Mouse (Mus musculus): ENCODE results near the gene Usp36. TPM values are rescaled to one million over a fixed set of nuclear protein-coding genes. Genes with fewer than 3 reads are reported as not detected.

Gene Usp36
- polyA plus RNA-seq (2015; fragmentation: Nextera tagmentation; extraction: Ambion mirVana) = 11.6 and 16.7 TPM in 2 replicates

GRCm38 (mm10) chr11:118289999-118290889 is at the start of gene Usp36:
TSS of gene Usp36 (minus strand) at chr11:118290244.
- 1% methylated on average over 68 of the region's 68 CpGs for WGBS
- H3K9ac ChIP-seq = peak within 1 kb of the TSS; percentile 96
- H3K4me3 ChIP-seq = peak within 1 kb of the TSS; percentile 97

GRCm38 (mm10) chr11:118337491-118338168 is 47.6 kb upstream of the Usp36 start:
- Histone ChIP-seq H3K4me3 (no peak overlapping the region), H3K4me1 (replicated peaks) (peaks cover 14% of the 10 kb centered on the region), H3K9ac (no peak overlapping the region), H3K9me3 (replicated peaks) (no peaks in the 10 kb centered on the region), H3K4me2 (no peak overlapping the region), H3K36me3 (no peaks in the 10 kb centered on the region), H3K27me3 (no peaks in the 10 kb centered on the region), H3K27ac (no peak overlapping the region)
- 61% methylated on average over 8 of the region's 8 CpGs for WGBS
- no peak for ATAC-seq (replicated peaks; ENCODE audit: insufficient number of reproducible peaks, insufficient read depth, low FRiP score, low read depth)

More at GRCm38 (mm10) chr11:118289999-118290889, at the start of gene Usp36:
- Histone ChIP-seq H3K27ac (peak within 1 kb of the TSS; percentile 88), H3K9me3 (replicated peaks) (no peaks in the 10 kb centered on the region), H3K36me3 (peaks cover 18% of the 10 kb centered on the region), H3K27me3 (no peaks in the 10 kb centered on the region), H3K4me2 (peak within 1 kb of the TSS; percentile 87), H3K4me1 (replicated peaks) (peaks cover 24% of the 10 kb centered on the region)
- ATAC-seq (replicated peaks; ENCODE audit: insufficient number of reproducible peaks, insufficient read depth, low FRiP score, low read depth) = peak; percentile 99

- WGBS = 82% methylated on average over 17 of the region's 17 CpGs
Measured at GRCm38 (mm10) chr11:118333431-118333830, 43.4 kb upstream of the Usp36 start.

GRCm38 (mm10) chr11:118332376-118332775 is 42.3 kb upstream of the Usp36 start:
- WGBS = 83% methylated on average over 11 of the region's 11 CpGs
- H3K9me3 ChIP-seq (replicated peaks) = no peaks in the 10 kb centered on the region
- peaks cover 9% of the 10 kb centered on the region for H3K4me1 ChIP-seq (replicated peaks)
- no peak overlapping the region for H3K9ac ChIP-seq
- no peak overlapping the region for H3K4me3 ChIP-seq
- 0 out of 2 replicates have a peak, but pooled peaks cover 5% of the 10 kb centered on the region for H3K36me3 ChIP-seq
- ATAC-seq (replicated peaks; ENCODE audit: insufficient number of reproducible peaks, insufficient read depth, low FRiP score, low read depth) = no peak
- H3K27ac ChIP-seq = no peak overlapping the region
- H3K4me2 ChIP-seq = no peak overlapping the region
- no peaks in the 10 kb centered on the region for H3K27me3 ChIP-seq

More at GRCm38 (mm10) chr11:118333431-118333830, 43.4 kb upstream of the Usp36 start:
- Histone ChIP-seq H3K4me1 (replicated peaks) (0 out of 2 replicates have a peak, but pooled peaks cover 2% of the 10 kb centered on the region), H3K4me3 (no peak overlapping the region), H3K4me2 (no peak overlapping the region), H3K9me3 (replicated peaks) (no peaks in the 10 kb centered on the region), H3K9ac (no peak overlapping the region), H3K27ac (no peak overlapping the region), H3K36me3 (0 out of 2 replicates have a peak, but pooled peaks cover 5% of the 10 kb centered on the region), H3K27me3 (no peaks in the 10 kb centered on the region)
- no peak for ATAC-seq (replicated peaks; ENCODE audit: insufficient number of reproducible peaks, insufficient read depth, low FRiP score, low read depth)

DNA sequence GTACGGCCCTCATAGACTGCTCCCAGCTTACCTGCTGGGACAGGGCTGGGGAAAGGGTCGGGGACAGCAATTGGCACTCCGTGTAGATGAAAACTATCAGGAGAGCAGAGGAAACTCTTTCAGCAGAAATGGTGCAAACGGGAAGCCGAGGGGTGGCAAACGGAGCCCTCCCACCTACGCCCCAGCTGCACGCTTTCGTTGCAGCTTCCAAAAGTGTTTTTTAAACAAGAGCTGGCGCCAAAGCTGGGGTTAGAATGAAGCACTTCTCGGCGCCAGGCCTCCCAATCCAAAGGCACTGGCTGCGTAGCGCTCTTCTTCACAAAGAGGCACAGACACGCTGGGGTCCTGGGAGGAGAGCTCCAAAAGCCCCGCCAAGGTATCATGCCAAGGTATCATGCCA is 40.7 kb upstream of the Usp36 start:
- WGBS = 92% methylated on average over 16 of the region's 16 CpGs

GRCm38 (mm10) chr11:118330361-118330760 is 40.3 kb upstream of the Usp36 start:
- no peaks in the 10 kb centered on the region for H3K9me3 ChIP-seq (replicated peaks)
- 93% methylated on average over 14 of the region's 14 CpGs for WGBS
- H3K4me1 ChIP-seq (replicated peaks) = peaks cover 13% of the 10 kb centered on the region
- no peak for ATAC-seq (replicated peaks; ENCODE audit: insufficient number of reproducible peaks, insufficient read depth, low FRiP score, low read depth)
- H3K27ac ChIP-seq = no peak overlapping the region
- no peak overlapping the region for H3K4me3 ChIP-seq
- 0 out of 2 replicates have a peak, but pooled peaks cover 5% of the 10 kb centered on the region for H3K36me3 ChIP-seq
- H3K9ac ChIP-seq = no peak overlapping the region
- no peak overlapping the region for H3K4me2 ChIP-seq
- no peaks in the 10 kb centered on the region for H3K27me3 ChIP-seq

More for the DNA sequence above, 40.7 kb upstream of the Usp36 start:
- H3K36me3 ChIP-seq = 0 out of 2 replicates have a peak, but pooled peaks cover 5% of the 10 kb centered on the region
- H3K27ac ChIP-seq = no peak overlapping the region
- no peaks in the 10 kb centered on the region for H3K27me3 ChIP-seq
- H3K9ac ChIP-seq = no peak overlapping the region
- no peak overlapping the region for H3K4me2 ChIP-seq
- no peaks in the 10 kb centered on the region for H3K9me3 ChIP-seq (replicated peaks)
- no peak for ATAC-seq (replicated peaks; ENCODE audit: insufficient number of reproducible peaks, insufficient read depth, low FRiP score, low read depth)
- peaks cover 13% of the 10 kb centered on the region for H3K4me1 ChIP-seq (replicated peaks)
- no peak overlapping the region for H3K4me3 ChIP-seq

- H3K4me2 ChIP-seq = no peak overlapping the region
- 0 out of 2 replicates have a peak, but pooled peaks cover 5% of the 10 kb centered on the region for H3K36me3 ChIP-seq
- H3K27me3 ChIP-seq = no peaks in the 10 kb centered on the region
- H3K4me3 ChIP-seq = no peak overlapping the region
- H3K27ac ChIP-seq = no peak overlapping the region
- H3K4me1 ChIP-seq (replicated peaks) = peaks cover 18% of the 10 kb centered on the region
- no peaks in the 10 kb centered on the region for H3K9me3 ChIP-seq (replicated peaks)
- no peak for ATAC-seq (replicated peaks; ENCODE audit: insufficient number of reproducible peaks, insufficient read depth, low FRiP score, low read depth)
- 89% methylated on average over 5 of the region's 5 CpGs for WGBS
- H3K9ac ChIP-seq = no peak overlapping the region
Measured at GRCm38 (mm10) chr11:118328947-118329346, 38.9 kb upstream of the Usp36 start.

GRCm38 (mm10) chr11:118328511-118328910 is 38.5 kb upstream of the Usp36 start:
- Histone ChIP-seq H3K9me3 (replicated peaks) (no peaks in the 10 kb centered on the region), H3K4me2 (no peak overlapping the region), H3K4me1 (replicated peaks) (peaks cover 22% of the 10 kb centered on the region), H3K27me3 (no peaks in the 10 kb centered on the region), H3K36me3 (0 out of 2 replicates have a peak, but pooled peaks cover 5% of the 10 kb centered on the region), H3K4me3 (no peak overlapping the region), H3K9ac (no peak overlapping the region), H3K27ac (no peak overlapping the region)
- 91% methylated on average over 6 of the region's 6 CpGs for WGBS
- ATAC-seq (replicated peaks; ENCODE audit: insufficient number of reproducible peaks, insufficient read depth, low FRiP score, low read depth) = no peak

DNA sequence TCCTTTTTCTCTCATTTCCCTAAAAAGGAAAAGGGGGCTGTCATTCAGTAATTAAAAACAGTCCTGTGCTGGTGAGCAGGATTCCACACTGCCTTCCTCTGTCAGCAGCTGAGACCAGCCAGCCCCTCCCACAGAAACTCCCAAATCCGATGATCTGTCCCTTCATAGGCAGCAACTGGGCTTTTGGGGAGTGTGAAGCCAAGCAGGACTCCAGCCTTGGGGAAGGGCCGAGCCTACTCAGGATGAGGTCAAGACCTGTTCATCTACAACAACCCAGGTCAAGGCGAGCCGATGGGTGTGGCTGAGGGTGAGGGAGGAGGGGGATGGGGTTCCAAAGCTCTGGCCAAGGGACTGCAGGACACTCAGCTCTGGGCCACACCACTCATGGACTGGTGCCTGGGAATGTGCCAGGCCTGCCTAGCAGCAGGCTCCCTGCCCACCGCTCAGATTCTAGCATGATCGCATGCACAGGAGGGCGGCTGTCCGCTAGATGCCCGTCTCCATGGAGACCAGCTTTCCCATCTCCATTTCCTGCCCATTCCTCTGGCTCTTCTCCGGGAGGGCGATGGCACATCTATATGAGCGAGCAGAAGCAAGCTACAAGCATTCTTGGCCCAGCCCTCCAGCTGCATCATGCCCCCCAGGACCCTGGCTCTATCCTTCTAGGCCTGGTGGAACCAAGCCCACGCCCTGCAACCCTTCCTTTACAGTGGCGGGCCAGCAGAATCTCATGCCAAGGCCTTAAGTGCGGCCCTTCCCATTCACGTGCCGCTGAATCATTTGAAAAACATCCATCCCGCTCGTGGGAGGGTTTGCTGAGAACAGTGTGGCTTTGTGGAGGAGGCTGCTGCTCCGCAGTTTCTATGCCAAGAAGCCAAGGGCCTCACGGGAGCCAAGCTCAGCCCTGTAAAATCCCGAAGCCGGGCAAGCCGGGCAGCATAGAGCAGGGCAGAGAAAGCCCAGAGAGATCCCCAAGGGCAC is 37.2 kb upstream of the Usp36 start:
- Histone ChIP-seq H3K4me1 (replicated peaks) (peaks cover 22% of the 10 kb centered on the region), H3K4me3 (no peak overlapping the region), H3K27ac (peak overlapping the region; percentile 62), H3K27me3 (no peaks in the 10 kb centered on the region), H3K9ac (no peak overlapping the region), H3K36me3 (0 out of 2 replicates have a peak, but pooled peaks cover 5% of the 10 kb centered on the region), H3K4me2 (0 out of 2 replicates have a peak overlapping the region, but pooled peaks have one; percentile 1), H3K9me3 (replicated peaks) (no peaks in the 10 kb centered on the region)
- ATAC-seq (replicated peaks; ENCODE audit: insufficient number of reproducible peaks, insufficient read depth, low FRiP score, low read depth) = peak; percentile 27; the same call in 1 of the 2 replicates
- WGBS = 61% methylated on average over 24 of the region's 24 CpGs

DNA sequence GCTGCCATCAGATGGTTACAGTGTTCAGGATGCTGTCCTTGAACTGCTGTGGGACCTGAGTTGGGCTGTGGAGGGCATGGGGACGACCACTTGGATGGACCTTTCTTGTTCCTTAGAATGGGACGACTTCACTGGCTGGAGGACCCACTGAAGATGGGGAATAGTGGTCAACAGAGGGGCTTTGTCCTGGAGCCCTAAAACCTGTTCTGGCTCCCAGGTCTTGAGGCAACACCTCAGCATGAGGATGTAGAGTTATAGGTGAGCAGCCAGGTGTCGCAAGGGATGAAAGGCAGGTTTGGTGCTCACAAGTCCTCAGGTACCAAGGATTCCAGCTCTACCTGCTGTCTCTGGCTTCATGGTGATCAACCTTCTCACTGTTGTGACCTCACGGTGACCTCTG is 36.4 kb upstream of the Usp36 start:
- ATAC-seq (replicated peaks; ENCODE audit: insufficient number of reproducible peaks, insufficient read depth, low FRiP score, low read depth) = no peak
- Histone ChIP-seq H3K9ac (no peak overlapping the region), H3K9me3 (replicated peaks) (no peaks in the 10 kb centered on the region), H3K36me3 (0 out of 2 replicates have a peak, but pooled peaks cover 5% of the 10 kb centered on the region), H3K4me3 (no peak overlapping the region), H3K27me3 (no peaks in the 10 kb centered on the region), H3K27ac (peak overlapping the region; percentile 62; the same call in 1 of the 2 replicates), H3K4me1 (replicated peaks) (peaks cover 22% of the 10 kb centered on the region), H3K4me2 (no peak overlapping the region)
- 80% methylated on average over 4 of the region's 4 CpGs for WGBS
